Mouse (Mus musculus): ENCODE results near the gene Usp48.

The Usp48 gene

DNA sequence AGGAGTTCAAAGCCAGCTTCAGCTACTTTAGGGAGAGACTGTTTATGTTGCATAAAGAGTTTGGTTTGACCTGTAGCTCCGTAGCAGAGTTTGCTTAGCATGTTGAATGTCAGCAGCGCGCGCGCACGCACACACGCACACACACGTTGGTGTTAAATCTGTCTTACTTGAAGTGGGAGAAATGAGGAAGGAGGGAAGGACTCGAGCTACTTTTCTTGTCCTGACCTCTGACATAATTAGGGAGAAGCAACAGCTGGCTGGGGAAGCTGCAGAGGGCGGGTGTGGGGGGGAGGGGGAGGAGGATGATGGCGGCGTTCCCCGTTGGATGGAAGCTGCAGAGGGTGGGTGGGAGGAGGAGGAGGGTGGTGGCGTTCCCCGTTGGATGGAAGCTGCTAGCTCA, 16.7 kb downstream of the Usp48 start:
- no peak for DNase-seq

- no peak for DNase-seq
These were observed 29.3 kb downstream of the Usp48 start for GRCm38 (mm10) chr4:137622847-137623246.

GRCm38 (mm10) chr4:137627476-137628235, 34.1 kb downstream of the Usp48 start:
- DNase-seq: peak; percentile 34

DNA sequence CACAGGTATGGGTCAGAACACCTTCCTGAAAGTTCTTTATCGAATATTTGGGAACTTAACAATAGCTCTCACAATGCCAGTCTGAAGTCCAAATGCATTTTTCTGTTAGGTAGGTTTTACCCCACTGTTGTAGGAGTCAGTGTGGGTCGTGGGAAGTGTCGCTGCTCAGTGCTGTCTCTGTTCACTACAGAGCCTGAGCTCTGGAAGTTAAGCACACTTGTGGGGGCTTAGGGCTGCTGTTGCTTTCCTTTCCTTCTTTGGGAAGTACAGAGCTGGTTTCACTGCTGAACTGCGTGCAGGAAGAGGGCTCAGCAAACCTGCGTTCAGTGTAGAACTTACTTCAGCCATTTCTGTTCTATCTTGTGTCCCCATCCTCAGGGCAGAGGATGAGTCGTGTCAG, 34.8 kb downstream of the Usp48 start:
- no peak for DNase-seq

DNA sequence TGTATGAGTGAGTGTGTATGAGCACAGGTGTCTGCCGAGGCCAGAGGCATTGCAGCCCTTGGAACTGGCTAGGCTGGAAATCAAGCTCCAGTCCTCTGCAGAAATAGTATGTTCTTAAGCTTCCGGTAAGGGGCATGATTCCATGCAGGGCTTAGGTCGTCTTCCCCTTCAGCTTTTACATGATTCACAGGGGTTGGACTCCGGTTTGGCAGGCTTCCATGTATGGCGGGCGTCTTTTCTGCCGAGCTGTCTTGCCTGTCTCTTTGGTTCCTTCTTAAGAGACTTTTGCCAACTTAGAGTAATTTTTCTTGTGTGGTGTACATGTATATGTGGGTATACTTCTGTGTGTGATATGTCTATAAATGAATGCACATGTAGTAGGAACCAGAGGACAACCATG, 35.8 kb downstream of the Usp48 start:
- DNase-seq: no peak

DNA sequence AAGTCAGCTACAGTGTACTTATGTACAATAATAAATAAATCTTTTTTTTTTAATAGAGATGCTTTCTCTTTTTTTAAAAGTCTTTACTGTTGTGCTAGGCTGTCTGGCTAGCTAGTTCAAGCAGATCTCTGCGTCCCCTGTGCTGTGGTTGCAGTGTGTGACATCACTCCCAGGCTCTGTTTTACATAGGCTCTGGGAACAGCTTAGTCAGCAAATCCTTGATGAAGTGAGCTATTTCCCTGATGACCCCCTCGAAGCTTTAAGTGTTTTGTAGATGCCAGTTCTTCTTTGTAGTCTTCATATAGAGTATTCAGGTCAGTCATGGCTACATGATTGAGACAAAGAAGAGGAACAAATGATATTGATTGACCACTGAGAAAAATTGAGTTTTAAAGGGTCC, 36.6 kb downstream of the Usp48 start:
- no peak for DNase-seq

- DNase-seq: no peak
These were observed 38.0 kb downstream of the Usp48 start for GRCm38 (mm10) chr4:137631596-137631995.

GRCm38 (mm10) chr4:137633394-137633793, 39.8 kb downstream of the Usp48 start:
- DNase-seq: no peak

DNA sequence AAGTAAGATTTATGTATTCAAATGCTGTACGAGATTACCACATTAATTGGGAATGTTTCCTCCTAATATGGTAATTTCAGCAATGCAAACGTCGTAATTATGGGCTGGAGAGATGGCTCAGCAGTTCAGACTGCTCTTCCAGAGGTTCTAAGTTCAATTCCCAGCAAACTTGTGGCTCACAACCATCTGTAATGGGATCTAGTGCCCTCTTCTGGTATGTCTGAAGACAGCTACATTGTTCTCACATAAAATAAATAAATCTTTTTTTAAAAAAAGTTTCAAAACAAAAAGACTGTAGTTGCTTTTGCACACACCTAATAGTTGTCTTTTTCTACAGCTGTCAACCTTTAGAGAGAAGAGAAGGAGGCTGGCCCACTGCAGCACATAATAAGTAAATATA, 43.0 kb downstream of the Usp48 start:
- no peak for DNase-seq

DNA sequence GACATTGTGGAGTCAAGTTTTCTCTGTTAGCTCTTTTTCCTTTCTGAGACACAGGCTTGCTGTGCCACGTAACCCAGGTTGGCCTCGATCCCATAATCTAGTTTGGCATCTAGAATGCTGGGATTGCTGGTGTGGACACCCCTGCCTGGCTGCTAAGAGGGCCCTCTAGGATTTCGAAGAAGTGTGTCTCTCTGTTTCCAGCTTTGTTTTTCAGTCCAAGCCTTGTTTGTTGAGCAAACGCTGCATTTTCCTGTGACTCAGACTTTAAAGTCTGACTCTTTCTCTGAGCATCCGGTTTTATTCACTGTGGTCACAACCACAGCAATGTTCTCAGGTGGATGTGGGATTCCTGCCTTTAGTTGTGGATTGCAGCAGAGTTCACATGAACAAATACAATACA, 48.0 kb downstream of the Usp48 start:
- no peak for DNase-seq

GRCm38 (mm10) chr4:137642101-137642500, 48.5 kb downstream of the Usp48 start:
- DNase-seq: no peak

GRCm38 (mm10) chr4:137643459-137643858, 49.9 kb downstream of the Usp48 start:
- DNase-seq: no peak

- DNase-seq: no peak
These were observed 52.7 kb downstream of the Usp48 start for GRCm38 (mm10) chr4:137646262-137646661.

GRCm38 (mm10) chr4:137647648-137648047, 54.1 kb downstream of the Usp48 start:
- DNase-seq: no peak

DNA sequence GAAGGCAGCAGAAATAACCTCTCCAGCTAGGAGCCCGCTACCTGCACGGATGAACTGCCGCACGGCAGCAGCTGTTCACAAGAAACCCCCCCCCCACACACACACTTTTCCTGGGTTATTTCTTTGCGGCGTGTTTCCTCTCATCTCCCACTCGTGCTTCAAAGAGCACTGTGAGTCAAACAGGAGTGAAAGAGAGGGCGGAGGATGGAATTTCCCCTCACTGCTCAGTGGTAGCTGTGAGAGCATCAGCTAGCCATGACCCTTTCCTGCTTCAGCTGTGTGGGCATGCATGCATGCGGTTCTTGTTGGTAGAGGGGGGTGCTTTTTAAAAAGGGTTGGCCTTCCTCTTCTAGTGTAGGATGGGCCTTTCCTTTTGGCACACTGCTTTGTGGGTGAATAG, 54.7 kb downstream of the Usp48 start:
- no peak for DNase-seq

GRCm38 (mm10) chr4:137650912-137651311, 57.4 kb downstream of the Usp48 start:
- no peak for DNase-seq

GRCm38 (mm10) chr4:137652835-137653346, 59.3 kb downstream of the Usp48 start:
- no peak for DNase-seq

DNA sequence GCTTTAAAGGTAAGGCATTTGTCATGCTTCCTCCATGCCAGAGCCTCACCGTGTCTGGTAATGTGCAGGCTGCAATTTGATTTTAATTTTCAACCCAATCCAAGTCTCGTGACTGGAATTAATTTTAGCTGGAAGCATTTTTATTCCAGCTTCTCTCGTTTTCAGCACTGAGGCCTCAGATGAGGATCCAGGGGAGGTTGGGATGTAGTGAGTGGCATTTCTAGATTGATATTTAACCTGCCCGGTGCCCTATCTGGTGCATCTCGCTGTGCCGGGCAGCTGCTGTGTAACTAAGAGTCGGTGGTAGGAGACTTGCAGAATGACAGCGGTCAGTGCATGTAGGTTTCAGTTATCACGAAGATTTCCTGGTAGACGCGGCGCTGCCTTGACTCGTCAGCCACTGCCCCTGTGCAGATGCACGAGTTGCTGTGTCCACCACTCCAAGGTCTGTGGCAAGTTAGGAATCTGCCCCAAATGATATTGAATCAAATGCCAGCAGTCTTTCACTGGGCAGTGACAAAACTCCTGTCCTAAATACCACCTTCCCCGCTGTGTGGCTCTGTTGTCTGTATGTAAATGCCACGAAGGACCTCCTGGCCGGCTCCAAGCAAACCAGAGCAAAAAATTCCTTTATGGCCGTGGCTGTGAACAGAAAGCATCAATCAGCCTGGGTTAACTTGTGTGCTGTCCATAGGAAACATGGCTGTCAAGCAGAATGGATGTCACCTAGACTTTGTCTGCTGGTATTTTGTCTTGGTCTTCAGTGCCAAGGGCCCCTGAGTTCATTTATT, 61.9 kb downstream of the Usp48 start:
- no peak for DNase-seq

GRCm38 (mm10) chr4:137657674-137658073, 64.1 kb downstream of the Usp48 start:
- no peak for DNase-seq

GRCm38 (mm10) chr4:137659541-137659940, 66.0 kb downstream of the Usp48 start:
- DNase-seq: no peak

DNA sequence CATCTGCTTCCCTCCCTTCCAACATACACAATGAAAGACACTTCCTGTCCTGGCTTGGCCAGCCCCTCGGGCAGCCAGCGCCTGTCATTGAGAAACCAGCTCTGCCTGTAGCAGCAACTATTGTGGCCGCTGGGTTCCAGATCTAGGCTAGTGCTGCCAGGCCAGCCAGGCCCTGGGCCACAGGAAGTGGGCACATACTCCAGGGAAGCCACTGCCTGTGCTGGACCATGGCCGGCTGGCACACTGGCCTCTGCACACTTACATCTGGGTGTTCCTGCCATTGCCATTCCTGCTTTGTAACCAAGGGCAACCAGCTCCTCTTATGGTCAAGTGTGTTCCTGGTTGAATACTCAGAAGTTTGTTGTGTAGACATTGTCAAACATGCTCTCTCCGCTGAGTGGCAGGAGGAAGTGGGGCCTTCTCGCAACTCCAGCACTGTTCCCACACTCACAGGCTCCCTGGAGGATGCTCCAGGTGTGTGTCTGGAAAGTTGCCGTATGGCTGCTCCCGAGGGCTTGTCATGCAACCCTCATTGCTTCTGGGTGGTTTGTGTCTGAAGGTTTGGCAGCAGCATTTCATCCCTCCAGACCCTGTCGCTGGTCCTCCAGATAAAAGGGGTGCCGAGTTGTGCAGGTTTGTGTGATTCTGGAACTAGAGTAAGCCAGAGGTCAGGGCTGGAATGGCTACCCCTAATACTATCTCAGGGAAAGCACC, 67.0 kb downstream of the Usp48 start:
- DNase-seq: no peak

DNA sequence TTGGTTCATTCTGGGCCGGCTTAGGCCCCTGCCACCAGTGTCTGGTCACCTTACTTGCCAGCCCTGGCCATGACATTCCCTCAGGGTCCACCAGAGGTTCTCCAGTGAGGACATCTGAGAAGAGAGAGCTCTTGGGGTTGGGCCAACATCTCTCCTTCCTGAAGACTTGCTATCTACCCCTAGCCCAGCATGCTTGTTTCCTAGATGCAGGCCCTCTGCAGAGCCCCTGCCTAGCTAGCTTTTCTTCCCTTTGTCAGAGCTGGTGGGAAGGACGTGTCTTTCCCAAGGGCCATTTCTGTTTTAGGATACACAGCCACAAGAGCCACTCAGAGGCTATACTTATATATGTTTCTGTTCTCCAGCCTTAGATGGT, 67.5 kb downstream of the Usp48 start:
- DNase-seq: no peak

GRCm38 (mm10) chr4:137661547-137661946, 68.0 kb downstream of the Usp48 start:
- DNase-seq: no peak

DNA sequence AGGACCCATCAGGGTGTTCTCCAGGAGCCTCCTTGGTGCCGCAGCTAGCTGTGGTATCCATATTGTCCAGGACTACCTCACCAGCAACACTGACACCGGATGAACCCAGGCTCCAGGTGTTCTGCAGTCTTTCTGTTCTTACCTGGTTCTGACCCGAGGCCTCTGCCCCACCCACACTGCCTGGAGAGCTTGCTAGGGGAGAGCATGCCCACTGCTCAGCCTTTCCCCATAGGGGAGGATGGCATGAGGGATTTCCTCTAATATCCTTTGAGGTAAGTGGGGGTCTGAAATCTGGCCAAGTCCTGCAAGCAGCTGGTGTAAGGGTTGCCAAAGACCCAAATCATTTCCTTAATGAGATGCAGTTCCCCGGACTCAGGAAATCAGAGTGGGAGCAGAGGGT, 69.9 kb downstream of the Usp48 start:
- DNase-seq: no peak
